Mouse (Mus musculus) spleen, embryonic (tissue): ENCODE measurements around the gene Nmnat3.

ENCODE experiments used
- CTCF ChIA-PET: fragments of 350-600 bp; sonication (Branson Sonifier 250); formaldehyde crosslinking; loops from one replicate; lab custom pipeline; 2022; lab: Charles Lee

Nmnat3 gene

DNA sequence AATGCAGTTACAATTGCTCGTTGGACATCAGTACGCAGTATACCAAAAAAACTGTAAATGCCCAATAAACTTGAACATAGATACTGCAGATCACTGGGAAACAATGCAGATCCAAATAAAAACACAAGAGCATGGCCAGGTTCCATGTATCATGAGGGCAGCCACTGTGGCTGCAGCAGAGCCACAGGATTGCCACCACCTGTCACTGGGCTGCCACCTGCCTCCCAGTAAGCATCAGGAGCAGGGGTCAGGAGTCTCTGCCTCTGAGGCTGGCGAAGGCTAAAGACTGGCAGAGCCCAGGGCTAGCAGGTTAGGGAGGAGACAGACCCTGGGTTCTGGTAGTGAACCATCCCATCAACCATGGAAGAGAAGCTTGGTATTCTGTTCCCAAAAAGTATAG, 67.7 kb downstream of the Nmnat3 start:
- CTCF ChIA-PET, result no interaction called here

DNA sequence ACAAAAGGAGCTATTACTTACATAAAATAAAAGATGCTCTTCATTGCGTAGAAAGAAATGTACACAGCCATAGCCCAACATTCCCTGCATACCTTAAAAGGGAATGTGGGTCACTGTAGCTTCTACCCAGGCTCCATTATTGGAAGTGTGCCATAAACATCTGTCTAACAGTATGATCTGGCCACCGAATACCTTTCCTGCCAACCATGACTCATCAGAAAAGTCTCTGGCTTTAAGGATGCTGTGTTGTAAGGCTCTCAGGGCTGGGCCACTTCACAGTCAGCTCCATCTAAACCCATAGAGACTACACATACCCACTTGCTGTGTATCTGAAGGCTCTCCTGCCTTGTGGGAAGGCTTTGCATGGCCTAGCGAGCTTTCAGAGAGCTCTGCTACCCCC, 73.8 kb downstream of the Nmnat3 start:
- CTCF ChIA-PET, result no interaction called here

DNA sequence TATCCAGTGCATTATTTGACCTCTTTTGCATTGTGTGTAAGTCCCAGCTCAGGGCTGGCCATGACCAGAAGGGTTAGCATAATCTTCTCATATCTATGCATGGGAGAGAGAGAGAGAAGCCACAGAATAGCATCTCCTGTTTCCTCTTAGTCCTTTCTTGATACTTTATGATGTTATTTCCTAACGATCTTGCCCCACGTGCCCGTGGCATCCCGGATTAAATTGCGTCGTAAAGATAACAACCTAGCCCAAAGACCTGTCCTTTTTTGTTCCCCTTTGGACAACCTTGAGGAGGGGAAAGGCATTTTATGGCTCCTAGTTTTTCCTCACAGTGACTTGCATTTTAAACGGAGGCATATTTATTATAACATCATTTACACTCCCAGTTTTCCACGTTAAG, 78.8 kb downstream of the Nmnat3 start:
- CTCF ChIA-PET, result no interaction called here

DNA sequence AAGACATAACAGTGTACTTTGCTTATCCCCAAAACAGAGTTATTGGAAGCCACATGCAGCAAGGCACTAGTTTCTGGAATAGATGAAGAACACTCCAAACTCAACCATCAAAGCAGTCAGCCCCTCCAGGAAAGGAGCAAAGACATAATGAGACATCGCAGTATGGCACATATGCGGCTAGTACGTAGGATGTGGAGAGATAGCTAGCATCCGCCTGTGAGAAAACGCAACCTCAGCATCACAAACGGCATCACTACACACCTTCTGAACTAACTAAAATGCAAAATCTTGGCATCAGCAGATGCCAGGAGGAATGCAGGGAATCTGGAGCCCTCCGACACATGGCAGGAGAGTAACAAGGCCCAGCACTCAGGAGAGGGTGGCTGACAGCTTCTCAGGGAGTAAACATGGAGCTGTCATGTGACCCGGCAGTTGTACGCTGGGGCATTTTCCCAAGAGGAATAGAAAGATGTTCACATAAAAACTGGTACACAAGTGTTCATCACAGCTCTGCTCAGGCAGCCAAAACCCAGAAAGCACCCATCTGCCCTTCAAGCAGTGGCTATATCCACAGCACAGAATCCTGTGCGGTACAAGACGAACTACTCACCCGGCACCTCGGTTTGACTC, 80.2 kb downstream of the Nmnat3 start:
- CTCF ChIA-PET, result no interaction called here

- CTCF ChIA-PET, result no interaction called here
These were observed 82.5 kb downstream of the Nmnat3 start for GRCm38 (mm10) chr9:98369707-98370106.

- CTCF ChIA-PET, result no interaction called here
These were observed 86.1 kb downstream of the Nmnat3 start for GRCm38 (mm10) chr9:98373358-98373757.

- CTCF ChIA-PET, result no interaction called here
These were observed 87.7 kb downstream of the Nmnat3 start for GRCm38 (mm10) chr9:98374897-98375296.

DNA sequence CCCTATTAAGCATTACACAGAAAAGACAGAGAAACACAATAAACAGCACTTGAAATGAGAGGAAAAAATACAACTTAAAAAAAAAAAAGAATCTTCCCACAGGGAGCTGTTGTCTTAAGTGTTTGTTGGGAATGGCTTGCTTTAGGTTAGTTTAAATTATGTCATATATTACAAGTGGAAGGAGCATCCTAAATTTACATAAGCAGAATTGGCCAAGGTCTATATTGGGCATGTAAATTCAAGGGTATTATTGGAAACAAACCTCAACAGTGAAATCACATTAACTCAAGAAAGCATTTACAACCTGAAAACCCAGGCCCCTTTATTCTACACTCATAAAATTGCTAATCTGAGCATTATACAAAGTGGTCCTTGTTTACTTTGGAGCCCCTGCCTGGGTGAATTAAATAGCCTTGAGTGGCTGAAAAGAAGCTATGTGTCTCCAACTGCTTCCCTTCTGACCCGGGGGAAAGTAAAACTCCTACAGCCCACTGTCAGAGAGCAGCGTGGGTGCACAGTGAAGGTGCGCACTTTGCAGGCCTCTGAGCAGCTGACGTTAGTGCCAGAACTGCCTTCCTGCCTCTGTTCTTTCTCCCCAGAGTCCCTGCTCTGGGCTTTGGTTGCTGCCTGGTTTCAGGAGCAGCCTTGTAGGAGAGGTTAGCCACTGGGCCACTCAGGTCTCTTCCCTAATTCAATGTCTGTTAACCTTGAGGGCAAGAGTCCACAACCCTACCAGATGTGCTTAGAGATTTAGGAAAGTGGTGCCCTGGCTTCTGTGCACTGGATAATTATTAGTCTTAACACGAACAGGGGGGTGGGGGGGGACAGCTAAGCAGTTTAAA, 88.3 kb downstream of the Nmnat3 start:
- CTCF ChIA-PET, result no interaction called here

- CTCF ChIA-PET, result no interaction called here
These were observed 92.5 kb downstream of the Nmnat3 start for GRCm38 (mm10) chr9:98379736-98380135.

- CTCF ChIA-PET, result no interaction called here
These were observed 93.4 kb downstream of the Nmnat3 start for GRCm38 (mm10) chr9:98380593-98380992.

DNA sequence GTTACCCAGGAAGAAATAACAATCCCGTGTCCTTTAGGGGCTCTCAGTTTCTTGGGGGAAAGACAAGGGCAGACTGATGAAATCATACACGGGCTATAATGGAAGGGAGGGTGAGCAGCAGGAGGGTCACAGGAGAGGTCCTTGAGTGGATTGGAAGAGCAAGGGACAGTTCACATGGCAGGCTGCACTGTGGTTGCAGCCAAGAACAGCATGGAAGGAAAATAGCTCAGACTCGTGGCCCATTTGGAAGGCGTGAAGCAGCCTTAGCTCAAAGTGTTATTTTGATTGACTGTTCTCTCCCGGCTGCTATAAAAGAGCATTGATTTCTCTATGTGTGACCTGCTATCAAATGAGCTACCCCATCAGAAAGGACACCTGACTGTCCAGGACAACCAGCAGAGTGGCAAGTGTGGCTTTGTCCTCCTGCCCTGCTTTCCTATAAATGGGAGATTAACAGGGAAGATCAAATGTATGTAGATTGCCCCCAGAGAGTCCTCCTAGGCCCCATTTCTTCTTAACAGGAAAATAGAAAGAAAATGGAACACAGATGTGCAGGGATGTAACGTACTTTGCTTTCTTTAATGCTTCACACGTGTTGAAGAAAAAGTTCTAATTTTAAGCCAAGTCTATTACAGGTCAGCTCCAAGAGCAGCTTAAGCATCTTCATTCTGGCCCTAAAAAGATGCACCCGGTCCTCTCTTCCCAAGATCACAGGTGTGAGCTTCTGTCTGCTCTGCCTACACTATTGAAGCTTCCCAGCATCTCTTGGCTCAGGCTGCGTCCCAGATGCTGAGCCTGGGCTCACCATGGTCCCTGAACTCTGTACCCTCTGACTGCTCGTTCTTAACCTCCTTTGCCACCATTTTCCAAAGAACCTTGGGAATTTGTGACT, 100.8 kb downstream of the Nmnat3 start:
- CTCF ChIA-PET, result no interaction called here

- CTCF ChIA-PET, result no interaction called here
These were observed 101.4 kb downstream of the Nmnat3 start for GRCm38 (mm10) chr9:98388633-98388965.

GRCm38 (mm10) chr9:98393496-98393895, 106.3 kb downstream of the Nmnat3 start:
- CTCF ChIA-PET, result no interaction called here

DNA sequence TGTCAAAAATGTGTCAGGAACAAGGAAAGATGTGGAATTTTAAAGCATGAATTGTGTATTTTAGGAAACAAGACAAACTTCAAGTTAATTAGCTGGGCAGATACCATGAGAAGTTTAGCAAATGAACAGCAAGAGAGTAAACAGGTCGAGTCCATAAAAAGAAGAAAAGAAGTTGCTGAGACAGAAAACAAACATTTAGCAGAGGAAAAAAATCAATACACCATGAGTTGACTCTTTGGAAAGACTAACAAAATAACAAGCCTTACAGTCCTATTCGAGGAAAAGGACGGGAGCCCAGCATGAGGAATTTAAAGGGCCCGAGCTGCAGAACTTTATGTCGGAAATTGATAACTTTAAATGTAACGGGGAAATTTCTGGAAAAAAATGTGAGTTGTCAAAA, 110.0 kb downstream of the Nmnat3 start:
- CTCF ChIA-PET, result no interaction called here

DNA sequence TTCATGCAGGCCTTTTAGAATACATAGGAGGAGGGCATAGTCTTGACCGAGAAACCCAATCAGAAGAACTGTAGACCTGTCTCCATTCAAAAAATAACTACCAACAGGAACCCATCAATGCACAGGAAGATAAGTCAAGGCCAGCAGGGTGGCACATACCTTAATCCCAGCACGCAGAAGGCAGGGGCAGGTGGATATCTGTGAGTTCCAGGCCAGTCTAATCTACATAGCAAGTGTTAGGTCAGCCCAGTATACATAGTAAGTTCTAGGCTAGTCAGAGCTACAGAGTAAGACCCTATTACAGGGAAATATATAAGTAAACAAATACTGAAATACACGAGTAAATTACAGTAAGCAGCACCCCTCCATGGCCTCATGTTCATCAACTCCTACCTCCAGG, 110.6 kb downstream of the Nmnat3 start:
- CTCF ChIA-PET, result no interaction called here

DNA sequence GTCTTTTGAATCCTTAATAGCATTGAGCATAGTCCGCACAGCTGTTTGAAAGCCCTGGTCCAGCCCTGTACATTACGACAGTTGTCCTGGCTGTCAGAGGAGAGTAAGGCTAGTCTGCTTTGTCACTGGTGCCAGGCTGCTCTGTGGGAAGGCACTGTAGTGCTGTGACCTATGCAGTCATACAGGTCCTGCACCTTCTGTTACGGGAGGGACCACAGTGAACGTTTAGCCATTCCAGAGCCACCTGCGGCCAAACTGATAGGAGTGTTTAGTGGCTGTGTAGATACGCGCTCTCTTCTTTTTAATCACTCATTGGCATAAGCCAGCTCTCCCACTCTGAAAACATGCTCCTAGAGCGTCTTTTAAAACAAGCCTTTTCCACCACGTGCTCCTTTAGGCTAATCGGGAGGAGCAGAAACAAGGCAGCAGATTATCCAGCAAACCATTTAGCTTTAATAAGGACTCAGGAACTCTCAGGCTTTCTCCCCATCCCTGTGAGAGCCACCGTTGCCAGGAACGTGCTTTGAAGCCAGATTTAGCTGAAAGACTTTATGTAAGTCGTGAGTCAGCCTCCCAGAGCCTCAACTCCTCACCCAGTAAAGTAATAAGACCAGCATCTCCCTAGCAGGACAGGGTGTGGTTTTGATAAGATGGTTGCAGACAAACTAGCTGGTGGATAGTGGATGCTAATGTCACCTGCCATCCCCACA, 113.1 kb downstream of the Nmnat3 start:
- CTCF ChIA-PET, result no interaction called here

DNA sequence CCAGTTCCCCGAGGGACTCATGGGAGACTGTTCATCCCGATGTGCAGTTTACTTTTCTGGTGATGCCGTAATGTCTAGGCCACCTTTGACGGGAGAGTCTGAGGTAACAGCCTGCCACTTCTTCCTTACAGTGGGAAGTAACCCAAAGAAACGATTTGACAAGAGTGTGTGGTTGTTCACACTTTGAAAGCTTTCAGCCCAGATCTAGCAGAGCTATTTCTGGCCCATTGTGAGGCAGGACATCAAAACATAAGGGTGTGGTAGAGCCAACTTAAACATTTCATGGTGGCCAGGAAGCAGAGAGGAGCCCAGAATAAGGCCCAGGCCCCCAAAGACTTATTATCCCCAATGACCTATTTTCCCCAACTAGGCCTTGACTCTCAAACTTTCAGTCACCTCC, 114.4 kb downstream of the Nmnat3 start:
- CTCF ChIA-PET, result no interaction called here

GRCm38 (mm10) chr9:98407771-98408170, 120.5 kb downstream of the Nmnat3 start:
- CTCF ChIA-PET, result no interaction called here

- CTCF ChIA-PET, result no interaction called here
These were observed 121.9 kb downstream of the Nmnat3 start for GRCm38 (mm10) chr9:98409137-98409536.

- CTCF ChIA-PET, result no interaction called here
These were observed 128.2 kb downstream of the Nmnat3 start for GRCm38 (mm10) chr9:98415427-98415826.

GRCm38 (mm10) chr9:98417919-98418318, 130.7 kb downstream of the Nmnat3 start:
- CTCF ChIA-PET, result no interaction called here

DNA sequence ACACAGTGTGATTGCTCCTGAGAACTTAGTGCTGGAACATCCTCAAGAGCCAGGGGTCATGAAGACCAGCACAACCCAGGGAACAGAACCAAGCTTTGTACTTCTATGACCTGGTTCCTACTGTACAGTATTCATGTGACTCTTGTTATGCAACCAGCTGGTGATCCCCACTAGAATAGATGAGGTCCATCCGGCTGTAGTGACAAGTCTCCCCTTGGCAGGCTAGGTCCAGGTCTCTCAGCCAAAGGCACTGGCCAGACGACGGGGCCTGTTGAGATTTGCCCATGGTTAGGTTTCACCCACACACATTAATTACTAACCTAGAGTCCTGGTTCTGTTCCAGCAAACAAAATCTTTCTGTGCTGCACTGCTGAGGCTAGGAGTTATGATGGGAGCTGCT, 131.1 kb downstream of the Nmnat3 start:
- CTCF ChIA-PET, result no interaction called here
